Comparison of ENCODE assay signal across 8 mouse cellular contexts in genomic region chr13:95961191-95961791, GRCm38 (mm10).
DNase-seq lines count a peak whose midpoint lies in the region; ATAC-seq and TF ChIP-seq lines count a peak whose summit lies in the region.

No protein-coding gene starts in this region.

- no peaks in the 10 kb centered on the region for H3K36me3 ChIP-seq in spleen, adult 2 months (ENCODE audit: control insufficient read depth, insufficient read depth, low read length)
- no peaks in the 10 kb centered on the region for H3K36me3 ChIP-seq in embryonic facial prominence, embryonic 14.5 days (ENCODE audit: control insufficient read depth, insufficient read depth, low read length)
- no peaks in the 10 kb centered on the region for H3K36me3 ChIP-seq in heart, embryonic 13.5 days
- H3K36me3 ChIP-seq in liver, embryonic 15.5 days (replicated peaks), result no peaks in the 10 kb centered on the region
- H3K36me3 ChIP-seq in neural tube, embryonic 15.5 days, result no peaks in the 10 kb centered on the region

- no peaks in the 10 kb centered on the region for H3K9me3 ChIP-seq in embryonic facial prominence, embryonic 14.5 days (ENCODE audit: control insufficient read depth, low read length)
- H3K9me3 ChIP-seq in heart, embryonic 13.5 days, result no peaks in the 10 kb centered on the region
- no peaks in the 10 kb centered on the region for H3K9me3 ChIP-seq in liver, embryonic 15.5 days (replicated peaks)
- H3K9me3 ChIP-seq in neural tube, embryonic 15.5 days (replicated peaks), result no peaks in the 10 kb centered on the region

- H3K9ac ChIP-seq in embryonic facial prominence, embryonic 14.5 days (ENCODE audit: low read depth, low read length), result peak overlapping the region; percentile 51
- H3K9ac ChIP-seq in heart, embryonic 13.5 days, result peak overlapping the region; percentile 79
- H3K9ac ChIP-seq in liver, embryonic 15.5 days, result peak overlapping the region; percentile 47
- 0 out of 2 replicates have a peak overlapping the region, but pooled peaks have one; percentile 36 for H3K9ac ChIP-seq in neural tube, embryonic 15.5 days (replicated peaks)

- DNase-seq in spleen, adult 2 months (ENCODE audit: low read depth in 1 of 2, low spot score in 2 of 2), result no peak
- no peak for DNase-seq in spleen, postnatal 36 days (ENCODE audit: low spot score in 2 of 2)
- DNase-seq in embryonic facial prominence, embryonic 14.5 days (ENCODE audit: low spot score), result peak; percentile 61
- DNase-seq in kidney, postnatal 14 days, result peak; percentile 27
- no peak for DNase-seq in urinary bladder, postnatal 36 days (ENCODE audit: low spot score in 2 of 2)

- no peak for TF ChIP-seq POLR2A in spleen, adult 2 months (IDR thresholded peaks at IDR 0.05; ENCODE audit: low read depth, low read length)

- peaks cover 12% of the 10 kb centered on the region; the same call in 1 of the 2 replicates for H3K4me1 ChIP-seq in spleen, adult 2 months (ENCODE audit: control insufficient read depth, insufficient read depth, insufficient read length)
- H3K4me1 ChIP-seq in embryonic facial prominence, embryonic 14.5 days (ENCODE audit: control insufficient read depth, insufficient read depth, low read length), result peaks cover 47% of the 10 kb centered on the region
- H3K4me1 ChIP-seq in heart, embryonic 13.5 days, result peaks cover 59% of the 10 kb centered on the region
- peaks cover 83% of the 10 kb centered on the region for H3K4me1 ChIP-seq in liver, embryonic 15.5 days (replicated peaks)
- H3K4me1 ChIP-seq in neural tube, embryonic 15.5 days, result peaks cover 29% of the 10 kb centered on the region

- ATAC-seq in embryonic facial prominence, embryonic 14.5 days (ENCODE audit: low read depth), result peak; percentile 19; the same call in 1 of the 2 replicates
- no peak for ATAC-seq in heart, embryonic 13.5 days (ENCODE audit: extremely low read depth, insufficient number of reproducible peaks, low FRiP score, low TSS enrichment)
- no peak for ATAC-seq in liver, embryonic 15.5 days (ENCODE audit: insufficient read depth)
- peak; percentile 22; the same call in 1 of the 2 replicates for ATAC-seq in neural tube, embryonic 15.5 days (ENCODE audit: low FRiP score)

- no peak for TF ChIP-seq CTCF in spleen, adult 2 months (IDR thresholded peaks at IDR 0.05; ENCODE audit: extremely low read depth, insufficient read depth, insufficient read length, insufficient replicate concordance)

- no peaks in the 10 kb centered on the region for H3K27me3 ChIP-seq in spleen, adult 2 months (ENCODE audit: control insufficient read depth, insufficient read depth, low read length)
- no peaks in the 10 kb centered on the region for H3K27me3 ChIP-seq in embryonic facial prominence, embryonic 14.5 days (replicated peaks; ENCODE audit: control insufficient read depth, insufficient read depth, low read length)
- H3K27me3 ChIP-seq in heart, embryonic 13.5 days (replicated peaks), result no peaks in the 10 kb centered on the region
- no peaks in the 10 kb centered on the region for H3K27me3 ChIP-seq in liver, embryonic 15.5 days
- H3K27me3 ChIP-seq in neural tube, embryonic 15.5 days (replicated peaks), result no peaks in the 10 kb centered on the region

- H3K4me2 ChIP-seq in embryonic facial prominence, embryonic 14.5 days (ENCODE audit: low read depth, low read length), result peak overlapping the region; percentile 60
- H3K4me2 ChIP-seq in heart, embryonic 13.5 days, result peak overlapping the region; percentile 87
- H3K4me2 ChIP-seq in liver, embryonic 15.5 days, result peak overlapping the region; percentile 76
- peak overlapping the region; percentile 65 for H3K4me2 ChIP-seq in neural tube, embryonic 15.5 days

- H3K27ac ChIP-seq in spleen, adult 2 months (ENCODE audit: insufficient read depth, low read length), result peak overlapping the region; percentile 83
- peak overlapping the region; percentile 62 for H3K27ac ChIP-seq in embryonic facial prominence, embryonic 14.5 days (replicated peaks; ENCODE audit: low read depth, low read length)
- H3K27ac ChIP-seq in heart, embryonic 13.5 days (replicated peaks), result peak overlapping the region; percentile 13; the same call in 1 of the 2 replicates
- H3K27ac ChIP-seq in liver, embryonic 15.5 days (replicated peaks), result peak overlapping the region; percentile 71
- no peak overlapping the region for H3K27ac ChIP-seq in neural tube, embryonic 15.5 days (replicated peaks)

- 28% methylated on average over 29 of the region's 29 CpGs for WGBS in spleen, adult 2 months
- WGBS in embryonic facial prominence, embryonic 14.5 days, result 7% methylated on average over 29 of the region's 29 CpGs
- WGBS in heart, embryonic 13.5 days, result 16% methylated on average over 29 of the region's 29 CpGs
- 25% methylated on average over 29 of the region's 29 CpGs for WGBS in liver, embryonic 15.5 days (ENCODE audit: insufficient replicate concordance)
- WGBS in neural tube, embryonic 15.5 days, result 12% methylated on average over 29 of the region's 29 CpGs

- peak overlapping the region; percentile 65 for H3K4me3 ChIP-seq in spleen, adult 2 months (ENCODE audit: extremely low read depth, insufficient read depth, insufficient read length)
- H3K4me3 ChIP-seq in embryonic facial prominence, embryonic 14.5 days (ENCODE audit: low read depth, low read length), result peak overlapping the region; percentile 36
- H3K4me3 ChIP-seq in heart, embryonic 13.5 days, result peak overlapping the region; percentile 58
- peak overlapping the region; percentile 50 for H3K4me3 ChIP-seq in liver, embryonic 15.5 days (replicated peaks)
- peak overlapping the region; percentile 29 for H3K4me3 ChIP-seq in neural tube, embryonic 15.5 days (replicated peaks)

Comparison
In these comparisons a context has a peak if more than half of its experiments do, and no peak if none do; other contexts are left out.
1. DNase-seq: peak in embryonic facial prominence, embryonic 14.5 days (single experiment) and kidney, postnatal 14 days (single experiment); none in spleen, adult 2 months (0 of 2), spleen, postnatal 36 days (0 of 2) and urinary bladder, postnatal 36 days (0 of 2).
2. ATAC-seq: peak in embryonic facial prominence, embryonic 14.5 days (single experiment) and neural tube, embryonic 15.5 days (single experiment); none in heart, embryonic 13.5 days (single experiment) and liver, embryonic 15.5 days (single experiment).
3. Peak in every context shown above with its lines, with median percentiles within 50 percentile points of each other: H3K4me3 ChIP-seq, H3K4me2 ChIP-seq and H3K9ac ChIP-seq.